Mouse (Mus musculus): ENCODE data around the gene Hoxd4. TPM values are rescaled to one million over a fixed set of nuclear protein-coding genes. Genes with fewer than 3 reads are reported as not detected.

Hoxd4 gene
- total RNA-seq, 2 experiments from 2014 or later, result not detected

- intact Hi-C loops (cut with DNase I), result loop anchor here (5.0 to 10.0 kb wide), 2 partner anchors 43 to 1415 kb away; partner anchors contain the start of gene Sp9
- DNase-seq (ENCODE audit: low spot score in 2 of 2), result no peak
Measured at GRCm38 (mm10) chr2:74689574-74690337, 22.0 kb upstream of the Hoxd4 start.

- no peak for DNase-seq (ENCODE audit: low spot score in 2 of 2)
- intact Hi-C loops (cut with DNase I), result loop anchor here (5.0 kb wide), 1 partner anchor 42 kb away; no protein-coding TSS in a partner anchor
Measured at GRCm38 (mm10) chr2:74690338-74690716, 21.4 kb upstream of the Hoxd4 start.

- intact Hi-C loops (cut with DNase I), result loop anchor here (5.0 kb wide), 1 partner anchor 41 kb away; no protein-coding TSS in a partner anchor
- no peak for DNase-seq (ENCODE audit: low spot score in 2 of 2)
Measured at GRCm38 (mm10) chr2:74691022-74691951, 20.4 kb upstream of the Hoxd4 start, which contains the start of gene Hoxd10. Gene Hoxd10, plus strand, starts transcription at chr2:74691924.

GRCm38 (mm10) chr2:74691995-74692807 is 19.5 kb upstream of the Hoxd4 start:
- no peak for DNase-seq (ENCODE audit: low spot score in 2 of 2)
- intact Hi-C loops (cut with DNase I), result loop anchor here (5.0 kb wide), 1 partner anchor 40 kb away; no protein-coding TSS in a partner anchor

GRCm38 (mm10) chr2:74692808-74693431 is 18.8 kb upstream of the Hoxd4 start:
- intact Hi-C loops (cut with DNase I), result loop anchor here (5.0 kb wide), 1 partner anchor 39 kb away; no protein-coding TSS in a partner anchor

GRCm38 (mm10) chr2:74693432-74693827 is 18.3 kb upstream of the Hoxd4 start:
- intact Hi-C loops (cut with DNase I), result loop anchor here (5.0 kb wide), 1 partner anchor 39 kb away; no protein-coding TSS in a partner anchor
- DNase-seq (ENCODE audit: low spot score in 2 of 2), result no peak

More at GRCm38 (mm10) chr2:74692808-74693431, 18.8 kb upstream of the Hoxd4 start:
- DNase-seq (ENCODE audit: low spot score in 2 of 2), result no peak

- intact Hi-C loops (cut with DNase I), result loop anchor here (5.0 kb wide), 1 partner anchor 38 kb away; no protein-coding TSS in a partner anchor
- no peak for DNase-seq (ENCODE audit: low spot score in 2 of 2)
Measured at GRCm38 (mm10) chr2:74694066-74694465, 17.7 kb upstream of the Hoxd4 start.

GRCm38 (mm10) chr2:74695383-74695782 is 16.3 kb upstream of the Hoxd4 start:
- no peak for DNase-seq (ENCODE audit: low spot score in 2 of 2)
- intact Hi-C loops (cut with DNase I), result no loop called here

- no peak for DNase-seq (ENCODE audit: low spot score in 2 of 2)
- intact Hi-C loops (cut with DNase I), result no loop called here
Measured at GRCm38 (mm10) chr2:74695813-74696430, 15.8 kb upstream of the Hoxd4 start.

- intact Hi-C loops (cut with DNase I), result no loop called here
- DNase-seq (ENCODE audit: low spot score in 2 of 2), result no peak
Measured at GRCm38 (mm10) chr2:74696442-74697335, 15.0 kb upstream of the Hoxd4 start.

GRCm38 (mm10) chr2:74697567-74698121 is 14.1 kb upstream of the Hoxd4 start, which contains the start of gene Hoxd9:
Gene Hoxd9, plus strand, starts transcription at chr2:74697727.
- intact Hi-C loops (cut with DNase I), result no loop called here
- DNase-seq (ENCODE audit: low spot score in 2 of 2), result no peak

- intact Hi-C loops (cut with DNase I), result no loop called here
- DNase-seq (ENCODE audit: low spot score in 2 of 2), result no peak
Measured at GRCm38 (mm10) chr2:74698201-74699052, 13.3 kb upstream of the Hoxd4 start.

- DNase-seq (ENCODE audit: low spot score in 2 of 2), result no peak
- intact Hi-C loops (cut with DNase I), result no loop called here
Measured at GRCm38 (mm10) chr2:74699053-74699430, 12.7 kb upstream of the Hoxd4 start.

- intact Hi-C loops (cut with DNase I), result loop anchor here (5.0 kb wide), 2 partner anchors 357 to 452 kb away; no protein-coding TSS in a partner anchor
- DNase-seq (ENCODE audit: low spot score in 2 of 2), result no peak
Measured at GRCm38 (mm10) chr2:74699664-74700545, 11.8 kb upstream of the Hoxd4 start.

GRCm38 (mm10) chr2:74700546-74701112 is 11.1 kb upstream of the Hoxd4 start:
- intact Hi-C loops (cut with DNase I), result loop anchor here (5.0 kb wide), 2 partner anchors 357 to 452 kb away; no protein-coding TSS in a partner anchor
- DNase-seq (ENCODE audit: low spot score in 2 of 2), result no peak

All from left cerebral cortex, postnatal 36 days (tissue).